Mouse (Mus musculus) monocyte, adult 5-6 weeks (primary cell): ENCODE results near the gene Nqo2. TPM values are rescaled to one million over a fixed set of nuclear protein-coding genes. Genes with fewer than 3 reads are reported as not detected.

ENCODE experiments used
- ATAC-seq: fragments of 153-309, 156-312 bp; replicated peaks from 2 replicates; pipeline ENCODE4 v1.8.0; 2017; ENCODE audit warnings: mild to moderate bottlenecking; ENCODE audit not compliant: low TSS enrichment, insufficient number of reproducible peaks, severe bottlenecking, poor library complexity, low FRiP score
- total RNA-seq: library from RNA; stranded (forward); fragments of 200-1000, 200-491, 200-594 nt; gene quantifications from 3 replicates; pipeline ENCODE4 v1.2.3, GENCODE M21; 2017

Nqo2 gene
- total RNA-seq, 1 experiment from 2014 or later, result 30.4 TPM

DNA sequence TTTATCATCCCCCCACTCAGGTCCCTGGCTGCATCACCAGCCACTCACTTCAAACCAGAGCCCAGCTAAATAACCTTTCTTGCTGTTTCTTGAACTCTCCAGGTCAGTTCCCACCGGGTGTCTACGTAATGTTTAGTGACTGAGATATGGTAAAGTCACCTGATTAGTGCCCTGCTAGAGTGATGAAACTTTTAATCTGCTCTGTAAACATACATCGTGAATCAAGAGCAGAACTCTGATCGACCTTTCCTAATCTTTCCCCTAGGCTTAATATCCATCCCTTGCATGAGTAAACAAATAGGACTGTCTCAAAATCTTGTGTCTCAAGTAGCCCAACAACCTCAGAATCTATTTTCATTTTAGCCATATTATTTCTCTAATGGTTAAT, 1.5 kb downstream of the Nqo2 start:
- no peak for ATAC-seq

GRCm38 (mm10) chr13:33966574-33966973, 2.1 kb downstream of the Nqo2 start:
- ATAC-seq, result no peak

GRCm38 (mm10) chr13:33989625-33990024, 25.1 kb downstream of the Nqo2 start:
- ATAC-seq, result no peak

DNA sequence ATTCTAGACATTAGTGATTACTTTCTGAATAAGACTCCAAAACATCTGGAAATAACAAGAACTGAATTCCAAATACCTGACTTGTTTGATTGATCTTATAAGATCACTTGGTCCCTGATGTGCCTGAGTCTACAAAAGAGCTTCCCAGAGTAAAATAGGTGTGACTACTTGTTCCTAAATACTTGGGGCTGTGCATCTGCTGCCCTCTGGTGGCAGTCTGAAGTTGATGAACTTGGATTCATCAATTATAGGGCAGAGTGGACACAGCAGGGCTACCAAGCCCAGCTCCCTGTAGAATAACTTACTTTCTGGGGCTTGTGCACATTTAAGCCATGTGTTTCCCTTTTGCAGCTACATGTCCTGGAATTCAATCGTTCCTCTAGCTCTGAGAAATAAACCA, 30.7 kb downstream of the Nqo2 start:
- ATAC-seq, result peak; percentile 84

DNA sequence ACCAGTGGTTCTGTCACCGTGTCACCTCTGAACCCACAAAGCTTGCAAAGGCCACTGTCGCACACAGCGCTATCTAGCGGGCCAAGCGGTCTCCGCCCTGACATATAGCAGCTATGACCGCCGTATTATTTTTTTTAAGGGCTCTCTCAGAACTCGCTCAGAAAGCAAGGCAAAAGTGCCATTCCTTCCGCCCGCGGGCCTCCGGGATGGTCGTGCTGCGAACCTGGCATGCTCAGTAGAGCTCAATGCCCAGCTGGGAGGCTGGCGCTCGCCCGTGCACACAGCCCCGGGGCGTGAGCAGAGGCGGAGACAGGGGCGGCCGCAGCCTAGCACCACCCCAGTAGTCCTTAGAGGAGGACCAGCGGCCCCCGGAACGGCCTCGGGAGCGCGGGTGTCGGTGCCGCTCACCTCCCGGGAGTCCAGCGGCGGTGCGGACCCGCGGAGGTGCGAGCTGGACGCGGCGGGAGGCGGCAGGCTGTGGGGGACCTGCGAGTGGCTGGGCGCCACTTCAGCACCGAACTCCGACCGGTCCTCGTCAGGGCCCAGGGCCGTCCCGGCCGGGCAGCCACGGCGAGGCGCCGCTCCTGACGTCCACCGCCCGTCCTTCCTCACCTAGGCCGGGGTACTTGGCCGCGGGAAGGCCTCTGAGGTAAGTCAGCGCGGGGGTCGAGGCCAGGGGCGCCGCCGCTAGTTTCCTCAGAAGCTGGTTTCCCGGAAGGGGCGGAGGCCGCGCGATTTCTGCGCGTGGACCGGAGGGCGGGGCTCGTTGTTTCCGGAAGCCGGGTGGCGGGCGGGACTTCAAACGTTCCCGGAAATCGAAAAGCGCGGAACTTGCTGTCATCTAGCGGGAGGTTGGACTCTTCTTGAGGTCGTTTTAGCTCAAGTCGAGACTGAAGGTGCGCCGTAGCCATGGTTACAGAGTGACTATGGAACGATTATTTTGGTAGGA, 37.8 kb downstream of the Nqo2 start, which contains the start of the genes Ripk1 and Serpinb6a:
Ripk1 (plus strand) TSS at position 306 of the 949 bp plus-strand sequence.
Serpinb6a (minus strand) TSS at position 737 of the 949 bp plus-strand sequence.
- peak; percentile 82 for ATAC-seq

DNA sequence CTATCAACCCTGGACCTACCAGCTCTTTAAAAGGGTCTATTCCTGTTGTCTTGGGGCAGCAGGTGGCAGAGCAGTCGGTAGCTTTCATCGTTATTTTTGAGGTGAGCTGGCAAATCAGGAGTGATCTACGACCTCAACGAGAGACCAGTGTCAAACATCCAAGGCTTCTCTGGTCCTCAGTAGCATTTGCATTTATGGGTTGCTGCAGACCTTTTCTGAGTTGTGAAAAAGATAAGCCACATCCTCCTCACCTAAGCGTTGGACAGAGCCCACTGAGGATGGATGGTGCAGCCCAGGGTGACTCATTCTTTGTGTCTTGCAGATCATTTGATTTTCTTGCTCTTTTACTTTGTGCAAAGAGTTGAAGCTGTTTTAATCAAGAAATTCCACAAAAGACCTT, 38.6 kb downstream of the Nqo2 start:
- ATAC-seq, result 0 out of 2 replicates have a peak, but pooled peaks have one; percentile 9

DNA sequence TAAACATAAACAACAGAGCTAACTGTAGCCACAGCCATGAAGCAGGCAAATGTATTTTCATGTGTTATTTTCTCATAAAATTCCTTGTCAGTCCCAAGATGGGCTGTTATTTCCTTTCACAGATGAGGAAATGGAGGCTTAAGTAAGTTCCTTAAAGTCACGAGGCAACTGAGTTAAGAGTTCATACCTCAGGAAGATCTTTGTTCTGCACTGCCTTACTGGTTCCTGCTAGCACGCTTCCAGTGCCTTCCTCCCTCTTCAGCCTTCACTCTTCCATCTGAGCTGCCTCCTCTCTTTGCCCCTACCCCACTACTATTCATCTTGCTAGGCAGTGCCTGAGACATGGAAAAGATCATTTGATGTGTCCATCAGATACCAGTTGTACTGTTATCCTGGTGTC, 42.7 kb downstream of the Nqo2 start:
- 0 out of 2 replicates have a peak, but pooled peaks have one; percentile 18 for ATAC-seq

DNA sequence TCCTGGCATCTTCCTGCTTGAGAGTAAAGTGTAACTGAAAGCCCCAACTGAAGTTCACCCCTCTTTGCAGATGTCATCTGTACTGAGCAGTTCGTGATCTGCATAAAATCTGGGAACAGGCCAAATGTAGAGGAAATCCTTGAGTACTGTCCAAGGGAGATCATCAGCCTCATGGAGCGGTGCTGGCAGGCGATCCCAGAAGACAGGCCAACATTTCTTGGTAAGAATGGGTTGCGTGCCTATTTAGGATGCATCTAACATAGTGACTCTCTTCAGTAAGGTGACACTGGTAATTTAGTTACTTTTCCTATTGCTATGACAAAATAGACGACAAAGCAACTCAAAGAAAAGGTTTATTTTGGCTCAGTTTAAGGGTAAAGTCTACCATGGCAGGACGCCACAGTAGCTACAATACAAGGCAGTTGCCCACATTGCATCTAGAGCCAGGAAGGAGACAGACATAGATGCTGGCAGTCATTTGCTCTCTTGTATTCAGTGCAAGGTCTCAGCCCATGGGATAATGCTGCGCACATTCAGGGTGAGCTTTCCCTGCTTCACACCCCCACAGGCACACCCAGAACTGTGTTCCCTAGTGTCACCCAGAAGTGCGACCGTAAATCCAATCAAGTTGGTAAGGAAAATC, 52.6 kb downstream of the Nqo2 start:
- ATAC-seq, result no peak

GRCm38 (mm10) chr13:34018521-34018920, 54.0 kb downstream of the Nqo2 start:
- ATAC-seq, result no peak

- no peak for ATAC-seq
Measured at GRCm38 (mm10) chr13:34021998-34022397, 57.5 kb downstream of the Nqo2 start.

GRCm38 (mm10) chr13:34032041-34032440, 67.6 kb downstream of the Nqo2 start:
- no peak for ATAC-seq

- no peak for ATAC-seq
Measured at GRCm38 (mm10) chr13:34035424-34035823, 70.9 kb downstream of the Nqo2 start.

DNA sequence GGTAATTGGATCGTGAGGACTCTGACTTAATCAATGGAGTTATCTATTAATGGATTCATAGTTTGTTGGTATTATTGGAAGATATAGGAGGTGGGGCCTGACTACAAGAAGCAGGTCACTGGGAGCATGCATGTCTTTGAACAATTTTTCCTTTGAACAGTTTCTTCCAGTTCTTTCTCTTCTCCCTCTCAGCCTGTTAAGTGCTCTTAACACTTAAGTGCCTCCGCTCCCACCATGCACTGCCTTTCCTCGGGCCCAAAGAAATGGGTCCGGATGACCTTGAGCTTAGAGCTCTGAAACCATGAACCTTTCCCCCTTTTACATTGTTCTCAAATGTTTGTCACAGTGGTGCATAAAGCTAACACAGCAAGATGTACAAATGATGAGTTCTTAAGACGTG, 72.2 kb downstream of the Nqo2 start:
- no peak for ATAC-seq

DNA sequence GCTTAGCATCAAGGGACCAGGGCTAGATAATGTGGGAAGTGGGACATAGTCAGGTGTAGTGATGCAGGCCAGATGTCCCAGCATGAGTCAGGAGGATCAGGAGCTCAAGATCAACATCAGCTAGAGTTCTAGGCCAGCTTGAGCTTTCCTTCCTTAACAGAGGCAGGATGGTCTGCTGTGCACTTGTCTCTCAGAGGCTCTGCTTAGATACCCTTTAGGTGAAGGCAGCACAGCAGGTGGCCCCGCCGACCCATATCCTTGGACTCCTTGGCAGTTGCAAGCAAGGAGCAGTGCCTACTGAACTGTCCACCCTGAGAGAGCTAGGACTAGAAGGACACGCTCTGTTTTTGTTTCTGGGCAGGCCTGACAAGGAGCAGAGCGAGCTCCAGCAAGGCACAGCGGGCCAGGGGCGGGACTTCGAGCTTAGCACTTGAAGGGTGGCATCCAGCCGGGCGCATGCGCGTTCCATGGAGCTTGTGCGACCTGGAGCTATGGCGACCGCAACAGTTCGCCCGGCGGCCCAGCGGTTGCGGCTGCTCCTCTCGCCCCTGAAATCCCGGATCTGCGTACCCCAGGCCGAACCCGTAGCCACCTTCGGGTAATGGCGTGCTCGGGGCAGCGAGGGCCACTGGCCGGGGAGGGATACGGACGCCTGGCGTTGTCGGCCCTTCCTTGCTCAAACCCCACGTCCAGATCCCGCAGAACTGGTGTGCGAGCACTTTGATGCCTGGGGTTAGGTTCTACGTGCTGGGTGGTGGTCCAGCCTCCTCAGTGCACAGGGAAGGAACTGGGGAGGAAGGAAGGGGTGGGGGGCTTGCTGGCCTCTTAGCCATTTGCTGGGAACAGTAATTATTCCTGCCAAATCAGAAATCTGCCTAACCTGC, 72.9 kb downstream of the Nqo2 start, which contains the start of gene Bphl:
Bphl (plus strand) TSS at position 426 of the 884 bp plus-strand sequence.
- ATAC-seq, result peak; percentile 84

DNA sequence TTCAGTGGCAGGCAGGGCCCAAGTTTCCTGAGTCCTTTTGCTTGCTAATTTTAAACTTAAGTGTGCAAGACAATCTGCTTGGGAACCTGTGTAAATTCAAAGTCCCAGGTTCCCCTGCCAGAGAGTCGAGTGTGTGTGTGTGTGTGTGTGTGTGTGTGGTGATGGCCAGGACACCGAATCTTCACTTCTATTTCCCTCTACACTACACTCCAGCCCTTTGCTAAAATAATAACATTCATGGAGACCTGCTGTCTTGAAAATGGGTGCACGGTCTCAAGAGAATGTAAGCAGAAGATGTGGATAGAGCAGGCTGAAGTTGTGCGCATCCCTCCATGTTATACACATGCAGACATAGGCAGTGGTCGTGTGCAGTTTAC, 73.6 kb downstream of the Nqo2 start:
- ATAC-seq, result no peak
